Mouse (Mus musculus) heart, adult 2 months (tissue): ENCODE measurements around the gene Trpc4.

ENCODE experiments used
- CTCF ChIP-seq: fragments of 200-600 bp; IDR thresholded peaks from 2 replicates; pipeline ENCODE4 v1.8.1; 2022; ENCODE audit warnings: antibody characterized with exemption, mild to moderate bottlenecking, moderate library complexity
- EP300 ChIP-seq: fragments of 200-500 bp; IDR thresholded peaks from 2 replicates; pipeline ENCODE4 v1.6.1; 2011; ENCODE audit warnings: low read depth, low read length, control low read depth; ENCODE audit not compliant: insufficient read depth
- POLR2A ChIP-seq: fragments of 200-500 bp; IDR thresholded peaks from 2 replicates; pipeline ENCODE4 v1.6.1; 2011; ENCODE audit warnings: mild to moderate bottlenecking, low read depth, low read length, control low read depth; ENCODE audit not compliant: insufficient read depth

GRCm38 (mm10) chr3:54135376-54135775 lies 20.5 kb upstream of the Trpc4 start:
- TF ChIP-seq CTCF: no peak
- no peak for TF ChIP-seq EP300
- no peak for TF ChIP-seq POLR2A
